Mouse (Mus musculus) lung, embryonic 16.5 days (tissue): ENCODE data around the gene Apol9b. TPM values are rescaled to one million over a fixed set of nuclear protein-coding genes. Genes with fewer than 3 reads are reported as not detected.

Experiments
- ATAC-seq: fragments of 200-750 bp; cut with Nextera tagmentation; 2 replicates; pipeline ENCODE4 v1.8.0; 2017; ENCODE audit warnings: low read depth, mild to moderate bottlenecking, moderate library complexity
- H3K27ac ChIP-seq: fragments of 300-500 bp; sonication (generic); 2 replicates; pipeline ENCODE4 v1.5.1; 2014; ENCODE audit warnings: mild to moderate bottlenecking, control low read depth, low read length
- H3K27me3 ChIP-seq: fragments of 300-500 bp; sonication (generic); 2 replicates; pipeline ENCODE4 v1.6.1; 2014; ENCODE audit warnings: low read depth, low read length, mixed read lengths; ENCODE audit not compliant: control insufficient read depth, insufficient read depth
- H3K36me3 ChIP-seq: fragments of 300-500 bp; sonication (generic); 2 replicates; pipeline ENCODE4 v1.6.1; 2014; ENCODE audit warnings: low read length; ENCODE audit not compliant: control insufficient read depth, insufficient read depth
- H3K4me1 ChIP-seq: fragments of 300-500 bp; sonication (generic); replicated peaks from 2 replicates; pipeline ENCODE4 v1.6.1; 2014; ENCODE audit warnings: low read length, mixed read lengths; ENCODE audit not compliant: control insufficient read depth, insufficient read depth
- H3K4me2 ChIP-seq: fragments of 300-500 bp; sonication (generic); 2 replicates; pipeline ENCODE4 v1.6.1; 2014; ENCODE audit warnings: low read depth, low read length, control low read depth
- H3K4me3 ChIP-seq: fragments of 300-500 bp; sonication (generic); 2 replicates; pipeline ENCODE4 v1.5.1; 2014; ENCODE audit warnings: mild to moderate bottlenecking, low read length, control low read depth
- H3K9ac ChIP-seq: fragments of 300-500 bp; sonication (generic); 2 replicates; pipeline ENCODE4 v1.6.1; 2014; ENCODE audit warnings: low read length, control low read depth
- H3K9me3 ChIP-seq: fragments of 300-500 bp; sonication (generic); 2 replicates; pipeline ENCODE4 v1.6.1; 2016; ENCODE audit warnings: low read length; ENCODE audit not compliant: control insufficient read depth
- WGBS: fragments of 180-500 bp; shearing (Covaris S2); extraction: QIAGEN DNeasy Blood & Tissue Kit; methylation state at CpG from one replicate; pipeline ENCODE4 v1.1.7; 2014; 5-methylcytosine and 5-hydroxymethylcytosine counted together
- polyA plus RNA-seq: library from polyadenylated mRNA; unstranded; fragments of >200 nt; fragmentation: Nextera tagmentation; extraction: Ambion mirVana; gene quantifications from 2 replicates; pipeline ENCODE4 v1.2.1, GENCODE M21; 2015

Gene Apol9b
- polyA plus RNA-seq, 1 experiment from 2014 or later: 0.15 TPM

DNA sequence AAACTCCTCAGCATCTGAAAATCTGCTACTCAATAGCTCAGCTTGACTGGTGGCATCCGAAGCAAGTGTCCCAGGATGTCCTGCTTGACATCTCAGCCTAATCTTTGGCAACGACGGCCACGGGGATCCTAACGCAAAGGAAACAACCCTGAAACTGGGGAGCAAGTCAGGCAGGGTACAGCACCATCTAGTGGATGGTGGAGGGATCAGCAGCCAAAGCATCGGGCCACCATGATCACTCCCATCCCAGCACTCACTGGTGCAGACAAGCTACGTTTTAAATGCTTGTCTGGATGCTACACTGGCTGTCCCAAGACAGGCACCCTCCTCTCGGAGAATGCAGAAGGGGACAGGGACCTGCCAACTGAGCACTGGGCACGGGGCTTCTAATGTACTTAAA, 28.0 kb downstream of the Apol9b start, which contains the start of gene Apol8:
Gene Apol8 (minus strand): TSS at position 156 of the 400 bp plus-strand sequence.
- no peaks in the 10 kb centered on the region for H3K27me3 ChIP-seq
- H3K4me1 ChIP-seq: no peaks in the 10 kb centered on the region
- no peak within 1 kb of the TSS for H3K4me3 ChIP-seq
- no peak for ATAC-seq
- WGBS: 6% methylated on average over 9 of the region's 9 CpGs
- H3K27ac ChIP-seq: no peak within 1 kb of the TSS
- peaks cover 15% of the 10 kb centered on the region for H3K36me3 ChIP-seq
- no peak within 1 kb of the TSS for H3K9ac ChIP-seq
- no peak within 1 kb of the TSS for H3K4me2 ChIP-seq
- H3K9me3 ChIP-seq: no peaks in the 10 kb centered on the region

GRCm38 (mm10) chr15:77757586-77758226, 28.9 kb downstream of the Apol9b start:
- Histone ChIP-seq H3K9me3 (no peaks in the 10 kb centered on the region), H3K9ac (no peak overlapping the region), H3K4me2 (no peak overlapping the region), H3K27me3 (no peaks in the 10 kb centered on the region), H3K4me1 (no peaks in the 10 kb centered on the region), H3K4me3 (no peak overlapping the region), H3K27ac (no peak overlapping the region), H3K36me3 (peaks cover 23% of the 10 kb centered on the region)
- 70% methylated on average over 4 of the region's 4 CpGs for WGBS
- no peak for ATAC-seq

GRCm38 (mm10) chr15:77760037-77760436, 31.2 kb downstream of the Apol9b start:
- Histone ChIP-seq H3K4me3 (no peak overlapping the region), H3K27ac (no peak overlapping the region), H3K9me3 (no peaks in the 10 kb centered on the region), H3K4me1 (0 out of 2 replicates have a peak, but pooled peaks cover 3% of the 10 kb centered on the region), H3K36me3 (peaks cover 42% of the 10 kb centered on the region), H3K27me3 (no peaks in the 10 kb centered on the region), H3K9ac (no peak overlapping the region), H3K4me2 (no peak overlapping the region)
- WGBS: 89% methylated on average over 16 of the region's 16 CpGs
- ATAC-seq: no peak

DNA sequence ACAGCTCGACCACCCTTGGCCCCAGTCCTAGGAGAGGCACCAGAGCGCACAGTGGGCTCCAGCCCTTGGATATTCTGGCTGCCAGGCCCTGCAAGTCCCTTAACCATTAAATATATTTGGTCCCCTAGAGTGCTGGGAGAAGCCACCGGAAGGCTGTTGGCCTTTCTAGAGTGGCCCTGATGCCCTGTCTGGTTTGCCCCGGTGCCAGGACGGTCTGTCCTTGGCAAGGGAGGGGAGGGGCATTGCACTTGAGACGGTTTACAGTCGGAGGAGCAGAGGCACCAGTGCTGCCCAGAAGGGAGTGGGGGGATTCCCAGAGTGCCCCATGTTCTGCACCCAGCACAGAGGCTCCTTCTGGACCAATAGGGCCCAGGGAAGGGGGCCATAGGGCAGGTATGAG, 32.2 kb downstream of the Apol9b start:
- H3K27ac ChIP-seq: no peak overlapping the region
- H3K9me3 ChIP-seq: no peaks in the 10 kb centered on the region
- no peak for ATAC-seq
- no peaks in the 10 kb centered on the region for H3K27me3 ChIP-seq
- 94% methylated on average over 7 of the region's 7 CpGs for WGBS
- peaks cover 3% of the 10 kb centered on the region; the same call in 1 of the 2 replicates for H3K4me1 ChIP-seq
- no peak overlapping the region for H3K4me2 ChIP-seq
- H3K4me3 ChIP-seq: no peak overlapping the region
- H3K9ac ChIP-seq: no peak overlapping the region
- peaks cover 52% of the 10 kb centered on the region for H3K36me3 ChIP-seq

DNA sequence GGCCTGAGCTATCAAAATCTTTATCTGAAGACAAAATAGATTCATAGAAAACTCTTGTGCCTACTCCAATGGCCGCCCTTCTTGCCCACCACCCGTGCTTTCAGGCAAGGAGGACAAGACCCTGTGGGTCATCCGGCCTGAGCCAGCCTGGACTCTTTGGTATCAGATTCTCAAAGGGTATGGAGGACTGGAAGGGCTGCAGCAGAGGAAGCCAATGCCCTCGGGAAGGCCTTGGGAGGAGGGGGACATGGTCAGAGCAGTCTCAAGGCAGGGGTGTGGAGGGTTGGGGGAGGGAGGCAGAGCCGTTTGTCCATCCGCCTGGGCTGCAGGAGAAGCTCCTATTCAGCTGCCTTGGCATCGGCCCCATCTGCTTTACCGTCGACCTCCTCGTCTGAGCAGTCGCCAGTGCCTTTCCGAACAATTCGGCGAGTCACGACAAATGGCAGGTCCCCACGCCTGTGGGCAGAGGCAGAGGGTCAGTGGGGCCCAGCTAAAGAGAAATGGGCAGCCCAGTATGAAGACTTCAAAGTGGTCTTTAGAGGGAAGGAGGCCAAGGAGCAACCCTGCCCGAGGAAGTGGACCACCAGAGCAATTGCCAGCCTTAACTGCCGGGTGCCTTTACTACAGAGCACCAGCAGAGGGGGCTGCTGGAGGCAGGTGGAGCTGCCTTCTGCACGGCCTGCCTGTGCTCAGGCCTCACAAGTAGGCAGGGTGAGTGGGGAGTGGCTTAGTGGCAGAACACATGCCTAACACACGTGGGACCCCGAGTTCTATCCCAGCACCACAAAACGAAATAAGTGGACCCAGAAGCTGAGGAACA, 32.9 kb downstream of the Apol9b start:
- no peaks in the 10 kb centered on the region for H3K9me3 ChIP-seq
- H3K9ac ChIP-seq: no peak overlapping the region
- H3K4me2 ChIP-seq: no peak overlapping the region
- ATAC-seq: no peak
- no peak overlapping the region for H3K4me3 ChIP-seq
- H3K4me1 ChIP-seq: peaks cover 3% of the 10 kb centered on the region; the same call in 1 of the 2 replicates
- WGBS: 74% methylated on average over 22 of the region's 22 CpGs
- H3K36me3 ChIP-seq: peaks cover 57% of the 10 kb centered on the region
- H3K27ac ChIP-seq: no peak overlapping the region
- H3K27me3 ChIP-seq: no peaks in the 10 kb centered on the region

GRCm38 (mm10) chr15:77763050-77763449, 34.2 kb downstream of the Apol9b start:
- Histone ChIP-seq H3K4me2 (no peak overlapping the region), H3K4me3 (no peak overlapping the region), H3K36me3 (peaks cover 69% of the 10 kb centered on the region), H3K27ac (no peak overlapping the region), H3K9ac (no peak overlapping the region), H3K9me3 (no peaks in the 10 kb centered on the region), H3K4me1 (peaks cover 3% of the 10 kb centered on the region; the same call in 1 of the 2 replicates), H3K27me3 (no peaks in the 10 kb centered on the region)
- no peak for ATAC-seq
- 91% methylated on average over 16 of the region's 16 CpGs for WGBS

GRCm38 (mm10) chr15:77763702-77764101, 34.9 kb downstream of the Apol9b start:
- WGBS: 58% methylated on average over 11 of the region's 11 CpGs
- H3K4me2 ChIP-seq: no peak overlapping the region
- ATAC-seq: no peak
- H3K4me3 ChIP-seq: no peak overlapping the region
- no peaks in the 10 kb centered on the region for H3K27me3 ChIP-seq
- H3K36me3 ChIP-seq: peaks cover 76% of the 10 kb centered on the region
- H3K9me3 ChIP-seq: no peaks in the 10 kb centered on the region
- no peak overlapping the region for H3K9ac ChIP-seq
- H3K27ac ChIP-seq: peak overlapping the region; percentile 83
- peaks cover 3% of the 10 kb centered on the region; the same call in 1 of the 2 replicates for H3K4me1 ChIP-seq

DNA sequence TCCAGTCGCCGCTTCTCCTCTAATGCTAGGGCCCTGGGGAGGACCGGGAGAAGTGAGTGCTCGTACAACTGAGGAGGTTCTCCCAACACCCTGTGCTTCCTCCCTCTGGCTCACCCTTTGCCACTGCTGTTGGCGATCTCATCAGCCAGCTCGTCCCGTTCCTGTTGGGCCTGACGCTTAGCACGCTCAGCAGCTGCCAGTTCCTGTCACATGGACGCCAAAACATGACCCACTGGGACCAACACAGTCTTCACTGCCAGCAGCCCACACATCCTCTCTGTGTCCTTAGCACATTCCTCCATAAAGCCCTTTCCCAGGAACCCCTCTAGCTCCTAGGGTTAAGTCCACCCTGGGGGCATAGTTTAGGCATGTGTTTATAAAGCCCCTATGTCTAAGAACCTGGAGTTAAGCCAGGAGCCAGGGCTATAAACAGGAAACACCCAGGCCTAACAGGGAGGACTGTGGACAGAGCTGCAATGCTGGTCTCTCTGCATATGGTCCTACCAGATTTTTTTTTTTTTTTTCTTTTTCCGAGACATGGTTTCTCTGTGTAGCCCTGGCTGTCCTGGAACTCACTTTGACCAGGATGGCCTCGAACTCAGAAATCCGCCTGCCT, 35.7 kb downstream of the Apol9b start:
- no peak overlapping the region for H3K4me3 ChIP-seq
- H3K4me1 ChIP-seq: peaks cover 3% of the 10 kb centered on the region; the same call in 1 of the 2 replicates
- H3K9ac ChIP-seq: no peak overlapping the region
- peak overlapping the region; percentile 83 for H3K27ac ChIP-seq
- peak; percentile 81 for ATAC-seq
- H3K4me2 ChIP-seq: no peak overlapping the region
- no peaks in the 10 kb centered on the region for H3K9me3 ChIP-seq
- WGBS: 59% methylated on average over 13 of the region's 13 CpGs
- H3K36me3 ChIP-seq: peaks cover 84% of the 10 kb centered on the region
- H3K27me3 ChIP-seq: no peaks in the 10 kb centered on the region

GRCm38 (mm10) chr15:77765484-77766093, 36.8 kb downstream of the Apol9b start:
- 90% methylated on average over 16 of the region's 16 CpGs for WGBS
- H3K27me3 ChIP-seq: no peaks in the 10 kb centered on the region
- no peak for ATAC-seq
- no peak overlapping the region for H3K4me2 ChIP-seq
- H3K9ac ChIP-seq: no peak overlapping the region
- H3K36me3 ChIP-seq: peaks cover 89% of the 10 kb centered on the region
- no peak overlapping the region for H3K4me3 ChIP-seq
- peaks cover 3% of the 10 kb centered on the region; the same call in 1 of the 2 replicates for H3K4me1 ChIP-seq
- peak overlapping the region; percentile 69 for H3K27ac ChIP-seq
- H3K9me3 ChIP-seq: no peaks in the 10 kb centered on the region
